Mouse (Mus musculus) right cerebral cortex, postnatal 4 days (tissue): ENCODE data around the gene Wnt3.
A peak's percentile ranks its signal among the peaks of the same experiment; 100 is the strongest.

Experiments used
- DNase-seq: peaks from one replicate; pipeline ENCODE4 v3.0.0-alpha.2; 2022

Gene Wnt3

DNA sequence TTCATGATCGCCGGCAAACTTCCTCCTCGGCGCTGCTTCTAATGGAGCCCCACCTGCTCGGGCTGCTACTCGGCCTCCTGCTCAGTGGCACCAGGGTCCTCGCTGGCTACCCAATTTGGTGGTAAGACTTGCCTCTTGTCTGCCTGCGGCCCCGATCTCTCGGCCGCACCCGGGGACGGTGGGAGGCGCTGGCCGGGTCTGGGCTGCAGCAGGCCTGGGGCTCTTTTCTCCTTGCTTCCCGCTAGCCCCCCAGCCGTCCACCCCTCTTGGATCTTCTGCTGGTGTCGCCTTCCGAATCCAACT lies 229 bp downstream of the Wnt3 start:
- DNase-seq, result no peak

- no peak for DNase-seq
Observed at GRCm38 (mm10) chr11:103780152-103780551, 6.2 kb downstream of the Wnt3 start.

GRCm38 (mm10) chr11:103789951-103790350 lies 16.0 kb downstream of the Wnt3 start:
- DNase-seq, result no peak

DNA sequence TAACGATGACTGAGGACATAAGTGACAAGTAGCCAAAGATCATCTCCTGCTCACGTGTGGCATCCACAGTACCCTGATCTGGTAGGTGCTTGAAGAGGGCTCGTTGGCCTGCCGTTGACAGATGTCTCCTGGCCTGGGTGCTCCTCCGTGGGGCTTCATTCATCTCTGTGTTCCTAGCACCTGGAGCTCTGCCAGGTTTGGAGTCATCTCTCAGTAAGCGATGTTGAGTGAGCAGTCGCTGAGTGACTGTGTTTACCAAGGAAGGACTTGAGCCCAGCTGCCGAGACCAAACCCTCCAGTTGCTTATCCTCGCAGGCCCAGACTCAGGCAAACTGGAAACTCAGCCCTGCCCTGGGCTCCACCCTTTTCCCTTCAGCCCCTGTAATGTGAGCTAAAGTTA lies 27.2 kb downstream of the Wnt3 start:
- DNase-seq, result no peak

DNA sequence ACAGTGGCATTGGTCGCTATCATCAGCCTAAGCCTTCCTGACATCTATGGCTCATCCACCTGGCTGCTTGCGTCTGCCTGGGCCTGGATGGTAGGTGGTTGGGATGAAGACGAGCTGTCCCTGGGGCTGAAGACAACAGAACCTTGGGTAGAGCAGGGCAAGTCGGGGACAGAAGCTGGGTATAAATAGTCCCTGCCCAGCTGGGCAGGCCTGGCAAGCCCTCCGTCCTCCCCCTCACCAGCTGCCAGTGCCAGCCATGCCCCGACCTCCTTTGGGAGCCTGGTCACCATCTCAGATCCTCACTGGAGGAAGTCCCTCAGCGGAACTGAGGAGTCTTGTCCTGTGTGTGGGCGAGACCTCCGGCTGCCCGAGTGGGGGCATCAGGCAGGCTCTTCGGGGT lies 30.2 kb downstream of the Wnt3 start:
- no peak for DNase-seq

DNA sequence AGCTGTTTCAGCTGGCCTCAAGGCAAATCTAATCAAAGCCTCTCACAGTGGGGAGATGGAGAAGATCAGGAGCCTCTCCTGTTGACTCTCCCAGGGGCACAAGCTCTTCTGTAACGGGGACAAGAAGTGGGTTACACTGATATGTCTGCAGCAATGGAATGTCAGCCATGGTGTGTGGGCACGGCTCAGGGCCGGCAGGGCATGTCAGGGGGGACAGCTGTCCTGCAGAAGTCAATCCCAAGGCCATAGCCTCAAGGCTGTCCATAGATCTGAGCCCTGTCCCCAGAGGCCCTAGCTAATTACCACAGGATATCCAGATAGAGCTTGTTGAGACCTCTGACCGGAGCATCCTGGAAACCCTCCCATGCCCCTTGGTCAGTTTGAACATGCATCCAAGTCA lies 30.9 kb downstream of the Wnt3 start:
- no peak for DNase-seq

GRCm38 (mm10) chr11:103807966-103808365 lies 34.0 kb downstream of the Wnt3 start:
- no peak for DNase-seq

GRCm38 (mm10) chr11:103808771-103809610 lies 35.0 kb downstream of the Wnt3 start:
- peak; percentile 26 for DNase-seq

- DNase-seq, result peak; percentile 64
Observed at GRCm38 (mm10) chr11:103809611-103810598, 36.0 kb downstream of the Wnt3 start.

DNA sequence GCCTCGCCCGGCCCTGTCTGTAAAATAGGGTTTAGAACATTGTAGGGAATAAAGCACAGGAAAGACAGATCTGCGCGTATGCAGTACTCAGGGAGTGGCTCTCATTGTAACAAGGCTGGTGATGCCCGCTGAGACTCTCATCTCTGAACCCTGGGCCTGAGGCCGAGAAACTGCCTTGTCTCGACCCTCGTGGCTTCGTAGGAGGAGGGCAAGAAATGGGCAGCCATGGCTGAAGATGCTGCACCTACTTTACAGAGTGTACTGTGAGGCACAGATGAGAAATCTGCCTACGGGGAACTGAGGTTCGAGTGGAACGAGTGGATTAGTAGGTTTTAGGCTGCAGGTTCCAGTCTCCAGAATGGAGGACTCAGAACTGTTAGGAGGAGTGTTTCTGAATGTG lies 36.7 kb downstream of the Wnt3 start:
- no peak for DNase-seq

- peak; percentile 12 for DNase-seq
Observed at GRCm38 (mm10) chr11:103811246-103811645, 37.3 kb downstream of the Wnt3 start.

DNA sequence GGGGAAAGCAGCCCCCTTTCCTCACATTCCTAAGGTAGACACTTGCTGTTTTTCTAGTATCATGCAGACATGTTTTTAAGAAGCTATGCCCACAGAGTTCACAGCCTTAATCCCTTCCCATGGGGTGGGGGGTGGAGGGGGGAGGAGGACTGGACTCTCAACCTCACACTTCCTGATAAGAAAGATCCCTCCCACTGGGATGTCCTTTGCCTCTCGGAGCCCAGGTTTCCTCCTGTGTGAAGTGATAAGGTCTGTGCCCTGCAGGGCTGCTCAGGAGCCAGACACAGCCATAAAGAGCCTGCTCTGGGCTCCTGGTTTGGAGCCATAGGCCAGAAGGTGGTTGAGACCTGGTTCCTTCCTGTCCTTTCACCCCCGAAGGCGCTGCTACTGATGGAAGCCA lies 40.9 kb downstream of the Wnt3 start:
- DNase-seq, result no peak

- no peak for DNase-seq
Observed at GRCm38 (mm10) chr11:103815986-103816385, 42.0 kb downstream of the Wnt3 start.

DNA sequence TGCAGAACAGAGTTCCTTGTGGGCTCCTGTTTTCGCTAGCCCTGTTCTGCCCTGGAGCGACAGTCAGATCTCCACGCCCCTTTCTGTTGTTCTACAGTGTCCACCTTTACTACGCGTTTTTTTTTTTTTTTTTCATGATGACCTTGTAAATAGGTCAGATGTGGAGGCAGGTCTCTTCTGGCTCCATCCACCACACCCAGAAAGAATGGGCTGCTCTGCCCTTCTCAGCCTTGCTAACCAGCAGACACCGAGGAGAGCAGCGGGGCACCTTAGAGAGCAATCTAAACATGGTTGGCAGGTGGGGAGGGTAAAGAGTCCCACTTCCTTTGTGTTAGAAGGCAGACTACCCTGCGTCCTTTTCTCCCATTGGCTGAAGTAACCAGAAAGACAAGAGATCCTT lies 42.8 kb downstream of the Wnt3 start:
- DNase-seq, result no peak

DNA sequence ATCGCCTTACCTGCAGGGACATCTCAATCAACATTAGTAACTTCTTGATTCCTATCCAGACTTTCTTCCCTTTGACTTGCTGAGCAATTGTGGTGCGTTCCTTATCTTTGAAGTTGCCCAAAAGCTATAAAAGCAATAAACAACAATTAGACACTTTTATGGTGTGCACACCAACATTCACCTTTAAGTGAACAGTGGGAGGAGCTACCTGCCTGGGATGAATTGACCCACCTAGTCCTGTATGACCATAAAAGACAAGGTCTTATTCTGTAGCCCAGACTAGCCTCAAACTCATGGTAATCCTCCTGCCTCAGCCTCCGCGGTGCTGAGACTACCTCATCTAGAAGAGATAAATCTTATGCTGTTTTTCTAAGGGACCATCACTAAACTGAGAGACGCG lies 53.3 kb downstream of the Wnt3 start:
- no peak for DNase-seq

- DNase-seq, result no peak
Observed at GRCm38 (mm10) chr11:103828866-103829265, 54.9 kb downstream of the Wnt3 start.

- no peak for DNase-seq
Observed at GRCm38 (mm10) chr11:103829956-103830355, 56.0 kb downstream of the Wnt3 start.

DNA sequence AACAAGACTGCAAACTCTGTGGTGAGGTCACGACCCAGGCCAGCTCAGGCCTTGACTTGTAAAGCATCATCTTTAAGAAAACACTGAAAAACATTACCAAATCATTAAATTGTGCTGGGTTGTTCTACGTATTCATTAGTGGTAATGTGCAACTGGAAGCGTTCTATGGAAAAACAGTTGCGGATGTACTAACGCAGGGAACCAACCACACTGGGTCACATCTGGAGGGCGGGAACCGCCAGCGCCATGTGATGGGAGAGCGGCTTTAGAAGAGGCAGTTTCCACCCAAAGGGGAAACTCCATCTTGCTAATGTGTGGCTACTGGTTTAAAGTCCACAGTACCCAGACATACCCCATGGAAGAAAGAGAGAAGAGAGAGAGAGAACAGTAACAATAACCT lies 56.5 kb downstream of the Wnt3 start:
- DNase-seq, result no peak

- DNase-seq, result no peak
Observed at GRCm38 (mm10) chr11:103831766-103832165, 57.8 kb downstream of the Wnt3 start.

- DNase-seq, result no peak
Observed at GRCm38 (mm10) chr11:103832331-103832730, 58.4 kb downstream of the Wnt3 start.

GRCm38 (mm10) chr11:103838955-103839354 lies 65.0 kb downstream of the Wnt3 start:
- no peak for DNase-seq

- peak; percentile 36 for DNase-seq
Observed at GRCm38 (mm10) chr11:103840834-103841233, 66.9 kb downstream of the Wnt3 start.

GRCm38 (mm10) chr11:103848287-103848686 lies 74.3 kb downstream of the Wnt3 start:
- no peak for DNase-seq
